Mouse (Mus musculus): ENCODE measurements around the gene Endog. TPM values are rescaled to one million over a fixed set of nuclear protein-coding genes. Genes with fewer than 3 reads are reported as not detected.
"Not testable (repeated sequence)": the region's sequence is repeated elsewhere in the genome, so short reads cannot be mapped to it uniquely, and the experiment has no call there.

Endog gene
- polyA plus RNA-seq (2015; fragmentation: Nextera tagmentation; extraction: Ambion mirVana): 22.6 and 23.5 TPM in 2 replicates

DNA sequence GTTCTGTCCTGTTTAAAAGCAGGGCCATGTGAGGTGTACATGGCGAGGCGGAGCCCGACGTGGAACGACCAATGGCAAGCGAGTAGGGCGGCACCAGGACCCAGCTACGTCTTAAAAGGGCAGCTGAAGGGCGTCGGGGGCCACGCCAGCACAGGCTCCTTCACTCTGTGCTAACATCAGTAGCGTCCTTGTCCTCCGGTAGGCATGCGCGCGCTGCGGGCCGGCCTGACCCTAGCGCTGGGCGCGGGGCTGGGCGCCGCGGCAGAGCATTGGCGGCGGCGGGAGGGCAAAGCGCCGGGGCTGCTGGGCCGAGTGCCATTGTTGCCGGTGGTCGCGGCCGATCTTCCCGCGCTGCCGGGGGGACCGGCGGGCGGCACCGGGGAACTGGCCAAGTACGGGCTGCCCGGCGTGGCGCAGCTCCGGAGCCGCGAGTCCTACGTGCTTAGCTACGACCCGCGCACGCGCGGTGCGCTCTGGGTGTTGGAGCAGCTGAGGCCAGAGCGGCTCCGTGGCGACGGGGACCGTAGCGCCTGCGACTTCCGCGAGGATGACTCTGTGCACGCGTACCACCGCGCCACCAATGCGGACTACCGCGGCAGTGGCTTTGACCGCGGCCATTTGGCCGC is at the start of gene Endog:
Gene Endog, plus strand, starts transcription at position 123 of the 626 bp plus-strand sequence.
- peak; percentile 83 for DNase-seq (ENCODE audit: low spot score)

DNA sequence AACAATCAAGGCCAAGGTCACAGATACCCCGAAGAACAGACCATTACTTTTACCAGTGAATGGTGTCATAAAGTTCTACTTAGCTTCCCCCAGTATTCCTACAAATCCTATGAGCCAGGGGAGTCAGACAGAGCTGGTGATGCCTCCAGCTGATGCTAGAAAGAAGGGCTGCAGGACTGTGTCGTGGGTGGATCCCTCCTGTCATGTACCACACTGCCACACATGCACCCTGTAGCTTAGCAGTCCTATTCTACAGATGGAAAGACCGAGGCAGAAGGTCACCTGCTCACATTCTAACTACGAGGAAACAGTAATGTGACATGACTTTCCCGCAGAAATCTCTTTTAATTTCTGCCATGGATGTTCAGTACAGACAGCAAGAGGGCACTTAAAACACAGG is 48.5 kb upstream of the Endog start:
- no peak for DNase-seq (ENCODE audit: low spot score)

GRCm38 (mm10) chr2:30123729-30124471 is 47.4 kb upstream of the Endog start:
- no peak for DNase-seq (ENCODE audit: low spot score)

GRCm38 (mm10) chr2:30124472-30125274 is 46.6 kb upstream of the Endog start, which contains the start of gene Zer1:
Zer1 (minus strand) TSS chr2:30124585.
- peak; percentile 92 for DNase-seq (ENCODE audit: low spot score)

DNA sequence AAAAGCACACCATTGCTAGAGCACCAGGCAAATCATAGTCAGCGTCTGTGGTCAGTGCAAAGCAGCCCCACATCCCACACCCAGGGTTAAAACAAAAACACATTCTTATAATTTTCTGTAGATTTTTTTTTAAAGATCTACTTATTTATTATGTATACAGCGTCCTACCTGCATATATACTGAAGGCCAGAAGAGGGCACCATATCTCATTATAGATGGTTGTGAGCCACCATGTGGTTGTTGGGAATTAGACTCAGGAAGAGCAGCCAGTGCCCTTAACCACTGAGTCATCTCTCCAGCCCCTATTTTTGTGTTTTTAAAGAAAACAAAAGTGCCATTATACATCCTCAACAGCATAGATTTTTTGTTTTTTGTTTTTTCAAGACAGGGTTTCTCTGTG is 42.5 kb upstream of the Endog start:
- peak; percentile 57 for DNase-seq (ENCODE audit: low spot score)

DNA sequence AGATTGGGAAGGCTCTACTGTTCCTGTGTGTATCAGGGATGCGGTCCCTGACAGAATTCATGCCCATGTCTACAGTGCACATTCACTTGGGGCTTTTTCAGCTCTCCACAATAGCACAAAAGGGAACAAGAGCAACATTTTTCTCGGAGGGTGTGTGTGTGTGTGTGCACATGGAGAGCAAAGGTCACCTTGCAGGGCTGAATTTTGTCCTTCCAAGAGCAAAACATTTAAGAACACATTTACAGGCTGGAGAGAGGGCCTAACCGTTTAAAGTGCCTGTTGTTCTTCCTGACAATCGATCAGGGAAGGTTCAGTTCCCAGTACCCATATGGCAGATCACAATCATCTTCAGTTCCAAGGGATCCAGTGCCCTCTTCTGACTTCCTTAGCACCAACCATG is 41.1 kb upstream of the Endog start:
- DNase-seq (ENCODE audit: low spot score): no peak

DNA sequence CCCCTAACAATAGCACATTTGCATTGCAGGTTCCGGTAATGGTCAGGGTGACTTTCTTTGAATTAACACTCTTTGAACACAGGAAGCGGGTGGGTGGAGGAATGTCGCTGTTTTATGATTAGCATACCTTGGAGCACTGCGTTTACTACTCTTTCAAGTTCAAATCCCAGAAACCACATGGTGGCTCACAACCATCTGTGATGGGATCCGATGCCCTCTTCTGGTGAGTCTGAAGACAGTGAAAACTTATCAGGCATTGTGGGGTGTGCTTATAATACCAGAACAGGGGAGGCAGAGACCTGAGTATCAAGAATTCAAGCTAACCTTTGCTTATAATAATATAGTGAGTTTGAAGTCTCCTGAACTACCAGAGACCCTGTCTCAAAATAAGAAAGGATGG is 40.1 kb upstream of the Endog start:
- not testable (repeated sequence) for DNase-seq (ENCODE audit: low spot score)

GRCm38 (mm10) chr2:30132801-30133612 is 38.3 kb upstream of the Endog start:
- no peak for DNase-seq (ENCODE audit: low spot score)

DNA sequence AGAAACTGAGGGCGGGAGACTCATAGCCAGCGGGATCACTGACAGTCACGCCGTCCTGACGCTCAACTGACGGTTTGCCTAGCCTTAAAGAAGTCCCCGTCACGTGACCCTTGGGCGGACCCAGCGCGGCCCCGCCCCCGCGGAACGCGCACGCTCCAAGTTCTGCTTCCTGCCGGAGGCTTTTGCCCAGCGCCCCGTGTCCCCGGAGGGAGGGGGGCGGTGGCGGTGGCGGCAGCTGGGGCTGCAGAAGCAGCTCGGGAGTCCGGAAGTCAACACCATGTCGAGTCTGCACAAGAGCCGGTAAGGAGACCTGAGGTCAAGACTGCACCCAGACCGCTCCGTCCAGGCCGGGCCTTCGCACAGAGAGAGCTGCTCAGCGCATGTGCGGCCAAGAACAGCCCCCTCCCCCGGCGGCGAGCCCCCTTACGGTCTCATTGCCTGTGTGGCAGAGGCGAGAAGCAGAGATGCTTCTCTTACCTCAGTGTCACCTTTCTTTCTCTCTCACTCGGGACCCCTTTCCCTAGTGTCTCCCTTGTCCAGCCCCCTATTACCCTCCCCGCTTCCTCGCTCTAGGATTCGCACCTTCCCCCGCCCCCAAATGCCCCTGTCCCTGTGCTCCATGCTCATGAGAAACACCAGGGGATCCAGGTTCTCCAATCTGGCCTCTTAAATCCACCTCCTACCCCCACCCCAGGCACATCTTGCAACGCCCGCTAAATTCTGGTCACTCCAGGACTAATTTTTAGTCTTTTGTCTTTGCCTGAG is 37.5 kb upstream of the Endog start, which contains the start of gene Tbc1d13:
Gene Tbc1d13, plus strand, starts transcription at position 134 of the 765 bp plus-strand sequence.
- DNase-seq (ENCODE audit: low spot score): peak; percentile 97

DNA sequence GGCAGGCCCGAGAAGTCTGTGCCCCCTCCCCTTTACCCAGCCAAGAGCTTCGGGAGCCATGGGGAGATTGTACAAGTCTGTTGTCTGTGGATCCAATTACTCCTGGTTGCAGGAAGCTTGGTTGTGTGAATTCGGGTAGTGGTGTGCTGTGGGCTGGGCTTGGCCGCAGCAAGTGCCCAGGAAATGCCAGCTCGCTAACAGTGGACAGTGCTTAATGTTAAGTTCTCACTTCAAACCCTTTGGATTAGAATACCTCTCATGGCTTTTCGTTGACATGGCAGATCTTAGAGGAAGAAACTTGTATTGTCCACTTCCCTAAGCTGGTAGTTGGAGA is 36.9 kb upstream of the Endog start:
- no peak for DNase-seq (ENCODE audit: low spot score)

DNA sequence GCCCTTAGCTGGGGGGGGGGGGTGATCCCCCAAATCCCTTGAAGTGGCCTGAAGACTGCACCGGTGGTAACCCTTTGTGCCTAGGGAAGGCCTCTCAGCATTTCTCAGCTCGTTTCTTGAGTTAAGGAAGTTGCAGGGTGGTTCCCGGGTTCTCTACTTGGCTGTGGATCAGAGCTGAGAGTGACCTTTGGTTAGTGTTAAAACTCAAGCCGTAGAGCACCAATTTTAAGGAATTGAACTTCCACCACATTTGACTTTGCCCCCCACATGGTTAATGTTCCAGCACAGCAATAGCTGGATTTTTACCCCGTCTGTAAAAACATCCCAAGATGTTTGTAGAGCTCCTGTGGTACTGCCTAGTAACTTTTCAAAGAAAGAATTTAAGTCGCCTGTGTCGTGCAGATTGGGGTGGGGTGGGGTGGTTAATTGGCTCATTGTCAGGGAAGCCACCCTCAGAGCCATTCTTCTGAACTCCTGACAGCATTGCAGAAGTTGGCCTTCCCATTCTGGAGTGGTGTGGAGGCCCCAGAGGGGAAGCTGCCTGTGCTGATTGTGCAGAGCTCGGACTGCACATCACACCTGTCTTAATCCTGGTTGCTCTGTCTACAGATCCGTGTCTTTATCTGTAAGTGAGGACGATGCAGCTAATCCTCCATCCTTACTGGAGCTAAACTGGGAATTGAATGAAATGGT is 36.2 kb upstream of the Endog start:
- DNase-seq (ENCODE audit: low spot score): no peak

DNA sequence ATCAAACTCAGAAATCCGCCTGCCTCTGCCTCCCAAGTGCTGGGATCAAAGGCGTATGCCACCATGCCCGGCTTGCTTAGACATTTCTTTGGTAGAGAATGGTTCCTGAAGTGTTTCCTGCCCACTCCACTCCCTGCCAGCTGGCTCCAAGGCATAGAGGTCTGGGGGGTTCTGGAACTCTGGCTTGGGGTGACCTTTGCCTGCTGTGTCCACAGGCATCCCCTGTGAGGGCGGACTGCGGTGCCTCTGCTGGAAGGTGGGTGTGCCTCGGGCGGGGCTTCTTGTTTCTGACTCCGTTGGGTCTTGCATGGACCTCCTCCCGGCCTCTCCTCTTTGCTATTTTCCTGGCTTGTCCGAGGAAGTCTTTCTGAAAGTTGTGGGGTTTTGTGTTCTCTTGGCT is 34.8 kb upstream of the Endog start:
- no peak for DNase-seq (ENCODE audit: low spot score)

DNA sequence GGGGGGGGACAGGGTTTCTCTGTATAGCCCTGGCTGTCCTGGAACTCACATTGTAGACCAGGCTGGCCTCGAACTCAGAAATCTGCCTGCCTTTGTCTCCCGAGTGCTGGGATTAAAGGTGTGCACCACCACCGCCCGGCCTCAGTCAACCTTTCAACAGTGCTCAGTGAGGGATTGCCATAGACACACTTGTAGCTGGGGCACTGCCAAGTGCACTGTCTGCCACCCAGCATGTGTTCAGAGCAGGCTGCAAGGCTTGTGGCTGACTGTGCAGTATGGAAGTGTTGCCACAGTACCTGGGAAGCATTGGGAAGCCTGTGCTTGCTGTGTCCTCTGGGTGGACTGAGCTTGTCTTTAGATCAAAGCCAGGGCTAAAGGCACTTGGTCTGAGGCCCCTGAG is 31.3 kb upstream of the Endog start:
- not testable (repeated sequence) for DNase-seq (ENCODE audit: low spot score)

DNA sequence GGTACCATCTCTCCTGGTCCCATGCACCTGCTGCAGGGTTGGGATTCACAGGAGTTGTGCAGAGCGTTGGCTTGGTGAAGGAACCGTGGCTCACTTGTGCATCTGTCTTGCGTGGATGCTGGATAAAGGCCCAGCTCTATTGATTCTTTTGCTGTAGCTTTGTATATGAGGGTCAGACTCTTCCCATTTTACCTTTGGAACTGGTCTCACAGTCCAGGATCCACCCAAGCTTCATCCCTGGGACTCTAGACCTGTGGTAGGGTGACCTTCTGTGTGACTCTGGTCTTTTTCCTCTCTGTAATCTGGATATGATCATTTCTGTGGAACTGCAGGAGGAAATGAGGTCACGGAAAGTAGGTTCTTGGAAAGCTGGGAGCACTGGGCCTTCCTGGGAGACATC is 26.9 kb upstream of the Endog start:
- DNase-seq (ENCODE audit: low spot score): no peak

DNA sequence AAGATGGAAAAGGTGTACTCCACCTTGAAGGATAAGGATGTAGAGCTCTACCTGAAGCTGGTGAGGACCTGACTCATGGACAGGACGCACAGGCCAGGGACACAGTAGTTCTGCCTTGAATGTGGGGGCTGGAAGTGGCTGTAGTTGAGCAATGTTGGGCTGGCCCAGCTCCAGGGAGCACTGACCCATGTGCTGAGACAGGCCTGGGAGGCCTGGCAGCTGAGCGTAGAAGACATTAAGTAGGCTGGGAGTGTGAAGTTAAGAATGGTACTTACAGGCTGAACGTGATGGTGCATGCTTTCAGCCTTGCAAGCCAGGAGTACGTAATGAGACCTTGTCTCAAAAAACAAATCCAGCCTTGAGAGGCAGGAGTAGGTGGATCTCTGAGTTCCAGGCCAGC is 23.8 kb upstream of the Endog start:
- DNase-seq (ENCODE audit: low spot score): no peak

GRCm38 (mm10) chr2:30151840-30152239 is 19.5 kb upstream of the Endog start:
- no peak for DNase-seq (ENCODE audit: low spot score)

- no peak for DNase-seq (ENCODE audit: low spot score)
Observed at GRCm38 (mm10) chr2:30152616-30153015, 18.7 kb upstream of the Endog start.

DNA sequence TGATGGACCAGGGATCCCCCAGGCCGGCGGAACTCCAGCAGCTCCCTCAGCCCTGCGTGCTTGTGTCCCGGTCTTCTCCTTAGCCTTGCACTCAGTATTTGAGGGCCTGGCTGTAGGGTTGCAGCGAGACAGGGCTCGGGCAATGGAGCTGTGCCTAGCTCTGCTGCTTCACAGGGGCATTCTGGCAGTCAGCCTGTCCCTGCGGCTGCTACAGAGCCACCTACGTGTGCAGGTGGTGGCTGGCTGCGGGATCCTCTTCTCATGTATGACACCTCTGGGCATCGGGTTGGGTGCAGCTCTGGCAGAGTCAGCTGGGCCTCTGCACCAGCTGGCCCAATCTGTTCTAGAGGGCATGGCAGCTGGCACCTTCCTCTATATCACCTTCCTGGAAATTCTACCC is 11.4 kb upstream of the Endog start:
- DNase-seq (ENCODE audit: low spot score): not testable (repeated sequence)

GRCm38 (mm10) chr2:30161809-30162208 is 9.5 kb upstream of the Endog start:
- DNase-seq (ENCODE audit: low spot score): peak; percentile 71
